Mouse (Mus musculus) erythroblast, embryonic 14.5 days (primary cell): ENCODE data around the gene Ccp110. TPM values are rescaled to one million over a fixed set of nuclear protein-coding genes. Genes with fewer than 3 reads are reported as not detected.

Experiments
- H3K27me3 ChIP-seq: 2 replicates; pipeline ENCODE4 v1.6.1; 2012; ENCODE audit warnings: inconsistent platforms; ENCODE audit not compliant: control insufficient read depth
- H3K36me3 ChIP-seq: 2 replicates; pipeline ENCODE4 v1.6.1; 2012; ENCODE audit warnings: mild to moderate bottlenecking, inconsistent platforms; ENCODE audit not compliant: control insufficient read depth
- H3K4me1 ChIP-seq: 2 replicates; pipeline ENCODE4 v1.6.1; 2012; ENCODE audit warnings: inconsistent platforms; ENCODE audit not compliant: control insufficient read depth
- H3K4me3 ChIP-seq: replicated peaks from 2 replicates; pipeline ENCODE3; 2012; ENCODE audit warnings: moderate library complexity, mild to moderate bottlenecking, inconsistent platforms
- H3K9me3 ChIP-seq: 2 replicates; pipeline ENCODE4 v1.6.1; 2012; ENCODE audit warnings: low read length, inconsistent platforms, mixed read lengths; ENCODE audit not compliant: control insufficient read depth
- GATA1 ChIP-seq: IDR thresholded peaks from 2 replicates; pipeline ENCODE4 v1.6.1; 2012; ENCODE audit warnings: low read length, inconsistent platforms, mixed read lengths
- TAL1 ChIP-seq: IDR thresholded peaks from 3 replicates; pipeline ENCODE4 v1.6.1; 2012; ENCODE audit warnings: low read length, inconsistent platforms, mixed read lengths
- polyA plus RNA-seq: library from polyadenylated mRNA; stranded (reverse); fragments of >175 nt; gene quantifications from 2 replicates; pipeline ENCODE4 v1.2.3, GENCODE M21; 2012

The Ccp110 gene
- polyA plus RNA-seq, 1 experiment: 0.18 TPM

- peaks cover 73% of the 10 kb centered on the region for H3K36me3 ChIP-seq
- TF ChIP-seq GATA1 (no peak), TAL1 (no peak)
- H3K27me3 ChIP-seq: no peaks in the 10 kb centered on the region
- no peaks in the 10 kb centered on the region; the same call in 1 of the 2 replicates for H3K4me1 ChIP-seq
- H3K4me3 ChIP-seq: no peak overlapping the region
- no peaks in the 10 kb centered on the region for H3K9me3 ChIP-seq
These were observed 63.6 kb downstream of the Ccp110 start for GRCm38 (mm10) chr7:118775991-118776390.

- peaks cover 78% of the 10 kb centered on the region for H3K36me3 ChIP-seq
- H3K4me1 ChIP-seq: no peaks in the 10 kb centered on the region; the same call in 1 of the 2 replicates
- TF ChIP-seq TAL1 (no peak), GATA1 (no peak)
These were observed 64.1 kb downstream of the Ccp110 start for GRCm38 (mm10) chr7:118776491-118776890.

GRCm38 (mm10) chr7:118777598-118778394 is 65.4 kb downstream of the Ccp110 start:
- Histone ChIP-seq H3K9me3 (no peaks in the 10 kb centered on the region), H3K4me3 (no peak overlapping the region), H3K4me1 (no peaks in the 10 kb centered on the region; the same call in 1 of the 2 replicates), H3K36me3 (peaks cover 74% of the 10 kb centered on the region), H3K27me3 (no peaks in the 10 kb centered on the region)
- TF ChIP-seq GATA1: no peak

More at GRCm38 (mm10) chr7:118776491-118776890, 64.1 kb downstream of the Ccp110 start:
- no peaks in the 10 kb centered on the region for H3K9me3 ChIP-seq
- no peak overlapping the region for H3K4me3 ChIP-seq
- H3K27me3 ChIP-seq: no peaks in the 10 kb centered on the region

GRCm38 (mm10) chr7:118778561-118778960 is 66.2 kb downstream of the Ccp110 start:
- no peak overlapping the region for H3K4me3 ChIP-seq
- TF ChIP-seq TAL1 (no peak), GATA1 (no peak)
- H3K36me3 ChIP-seq: peaks cover 73% of the 10 kb centered on the region
- no peaks in the 10 kb centered on the region; the same call in 1 of the 2 replicates for H3K4me1 ChIP-seq
- no peaks in the 10 kb centered on the region for H3K27me3 ChIP-seq
- no peaks in the 10 kb centered on the region for H3K9me3 ChIP-seq

GRCm38 (mm10) chr7:118783305-118784001 is 71.1 kb downstream of the Ccp110 start:
- Histone ChIP-seq H3K4me1 (no peaks in the 10 kb centered on the region), H3K27me3 (no peaks in the 10 kb centered on the region), H3K4me3 (no peak overlapping the region), H3K9me3 (no peaks in the 10 kb centered on the region), H3K36me3 (peaks cover 44% of the 10 kb centered on the region)
- no peak for TF ChIP-seq TAL1
- no peak for TF ChIP-seq GATA1

- Histone ChIP-seq H3K36me3 (peaks cover 32% of the 10 kb centered on the region), H3K9me3 (no peaks in the 10 kb centered on the region), H3K4me3 (no peak overlapping the region), H3K4me1 (no peaks in the 10 kb centered on the region), H3K27me3 (no peaks in the 10 kb centered on the region)
- TF ChIP-seq TAL1 (no peak), GATA1 (no peak)
These were observed 73.7 kb downstream of the Ccp110 start for GRCm38 (mm10) chr7:118786091-118786490.

Other genes with a start within 250 kb of the Ccp110 start
- not detected in 2 replicates for gene Itpripl2, start 220.6 kb upstream of the Ccp110 start, polyA plus RNA-seq
- gene Coq7, start 179.2 kb upstream of the Ccp110 start, polyA plus RNA-seq: 0.80 and 2.4 TPM in 2 replicates
- gene Tmc7, start 127.8 kb upstream of the Ccp110 start, polyA plus RNA-seq: not detected in 2 replicates
- not detected in 2 replicates for gene Tmc5, start 115.3 kb upstream of the Ccp110 start, polyA plus RNA-seq
- gene Gde1, start 6.8 kb upstream of the Ccp110 start, polyA plus RNA-seq: 7.3 and 8.4 TPM in 2 replicates
- gene Vps35l, start 27.7 kb downstream of the Ccp110 start, polyA plus RNA-seq: 1.1 and 1.2 TPM in 2 replicates
- 0.01 and 0.02 TPM in 2 replicates for gene Iqck, start 143.2 kb downstream of the Ccp110 start, polyA plus RNA-seq
- 0.68 and 1.1 TPM in 2 replicates for gene Knop1, start 143.7 kb downstream of the Ccp110 start, polyA plus RNA-seq